Mouse (Mus musculus) MEL-GATA-1-ER (cell line): ENCODE data around the gene Vnn3.

Experiments used
- DNase-seq: peaks from one replicate; pipeline ENCODE4 v3.0.0-alpha.2; 2012; ENCODE audit warnings: low read depth; ENCODE audit errors: extremely low read depth

The Vnn3 gene

GRCm38 (mm10) chr10:23851228-23851912, at the start of gene Vnn3:
Gene Vnn3, plus strand, starts transcription at chr10:23851462.
- DNase-seq, result no peak

DNA sequence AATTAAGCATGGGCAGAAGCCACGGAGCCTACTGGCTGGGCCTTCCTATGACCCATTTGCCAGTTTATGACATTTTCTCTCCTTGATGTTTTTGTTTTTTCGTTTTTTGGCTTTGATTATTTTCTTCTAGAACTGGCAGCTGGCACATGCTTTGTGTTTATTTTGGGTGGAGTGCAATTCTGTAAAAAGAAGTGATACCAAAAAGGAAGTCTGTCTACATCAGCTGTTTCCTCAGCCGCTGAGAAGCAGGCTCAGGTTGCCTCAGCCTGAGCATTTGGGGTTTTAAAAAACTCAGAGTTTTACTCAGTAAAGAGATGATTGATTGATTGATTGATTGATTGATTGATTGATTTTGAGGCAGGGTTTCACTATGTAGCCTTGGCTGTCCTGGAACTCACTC, 48.4 kb upstream of the Vnn3 start:
- DNase-seq, result no peak

DNA sequence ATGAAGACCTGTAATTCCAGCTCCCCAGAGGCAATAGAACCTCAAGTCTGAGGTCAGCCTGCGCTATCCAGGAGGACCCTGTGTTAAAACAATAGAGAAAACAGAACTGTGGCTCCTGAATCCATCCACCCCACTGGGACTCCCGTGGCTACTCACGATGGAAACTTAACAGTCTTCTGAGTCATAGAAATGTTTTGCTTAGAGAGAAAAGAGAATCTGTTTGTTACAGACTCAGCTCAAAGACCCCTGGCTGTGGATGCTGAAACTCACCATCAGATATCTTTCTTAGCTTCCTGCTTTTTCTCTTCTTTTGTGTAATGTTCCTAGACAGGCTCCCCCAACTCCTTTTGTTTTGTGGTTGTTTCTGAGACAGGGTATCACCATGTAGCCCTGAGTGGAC, 46.6 kb upstream of the Vnn3 start:
- DNase-seq, result no peak

- no peak for DNase-seq
Observed at GRCm38 (mm10) chr10:23806201-23806600, 45.1 kb upstream of the Vnn3 start.

GRCm38 (mm10) chr10:23811635-23812437, 39.4 kb upstream of the Vnn3 start:
- peak; percentile 44 for DNase-seq

DNA sequence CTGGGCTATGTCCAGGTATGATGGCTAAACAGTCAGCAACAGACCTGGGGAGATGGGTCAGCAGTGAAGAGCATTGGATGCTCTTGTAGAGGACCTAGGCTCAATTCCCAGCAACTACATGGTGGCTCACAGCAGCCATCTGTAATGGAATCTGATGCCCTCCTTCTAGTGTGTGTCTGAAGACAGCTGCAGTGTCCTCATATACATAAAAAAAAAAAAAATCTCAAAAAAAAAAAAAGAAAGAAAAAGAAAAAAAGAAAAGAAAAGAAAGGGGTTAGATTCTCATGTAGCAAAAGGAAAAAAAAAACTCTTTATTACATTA, 38.9 kb upstream of the Vnn3 start:
- DNase-seq, result no peak

DNA sequence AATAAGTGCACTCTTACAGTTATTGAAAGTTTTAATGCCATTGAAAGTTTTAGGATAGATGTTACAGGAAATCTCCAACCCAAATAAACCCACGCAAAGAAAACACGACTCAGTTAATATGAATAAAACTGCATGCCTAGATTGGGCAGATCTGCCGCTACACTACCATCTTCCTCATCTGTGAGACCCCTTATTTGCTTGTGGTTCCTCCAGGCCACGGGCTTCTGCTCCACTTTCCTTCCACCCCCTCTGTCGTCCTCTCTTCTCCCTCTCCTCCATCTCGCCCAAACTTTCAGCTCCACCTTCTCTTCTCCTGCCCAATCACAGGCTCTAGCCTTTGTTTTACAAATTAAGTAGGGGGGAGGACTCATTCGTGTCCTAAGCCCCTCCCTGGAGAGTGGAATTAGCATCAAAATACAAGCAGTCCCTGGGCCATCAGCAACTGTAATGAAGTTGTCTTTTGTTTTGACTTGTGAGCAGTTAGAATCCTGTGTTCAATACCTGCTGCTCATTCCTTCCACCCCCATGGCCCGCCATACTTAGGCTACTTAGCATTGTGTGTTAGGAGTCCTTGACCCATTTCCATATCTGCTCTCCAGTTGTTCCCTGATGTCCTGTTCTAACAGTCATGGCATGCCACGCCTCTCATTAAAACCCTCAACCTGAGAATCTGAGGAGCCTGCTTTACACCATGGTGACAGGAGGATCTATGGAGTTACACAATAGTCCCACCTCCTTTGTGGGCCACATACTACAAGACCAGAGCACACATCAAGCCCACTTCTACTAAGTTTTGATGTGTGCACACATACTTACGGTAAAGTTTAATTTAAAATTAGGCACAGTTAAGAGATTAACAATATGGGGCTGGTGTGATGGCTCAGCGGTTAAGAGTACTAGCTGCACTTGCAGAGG, 38.2 kb upstream of the Vnn3 start:
- no peak for DNase-seq

GRCm38 (mm10) chr10:23815168-23815567, 36.1 kb upstream of the Vnn3 start:
- peak; percentile 36 for DNase-seq

DNA sequence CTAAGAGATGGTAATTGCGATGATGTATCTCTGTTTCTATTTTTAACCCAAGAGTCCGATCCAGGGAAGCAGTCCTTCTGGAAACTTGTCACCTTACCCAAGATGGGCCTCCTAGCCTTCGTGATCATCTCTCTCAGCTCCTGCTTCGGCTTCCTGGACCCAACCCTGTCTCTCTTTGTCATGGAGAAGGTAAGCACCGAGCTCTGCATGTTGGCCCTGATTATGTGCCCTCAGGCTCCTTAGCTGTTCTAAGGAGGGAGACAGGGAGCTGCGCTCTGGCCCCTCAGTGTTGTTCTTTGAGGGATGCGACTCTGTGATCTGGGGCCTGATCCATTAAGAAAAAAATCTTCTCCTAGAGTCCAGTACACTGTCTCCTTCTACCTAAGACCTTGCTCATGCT, 35.0 kb upstream of the Vnn3 start:
- DNase-seq, result no peak

DNA sequence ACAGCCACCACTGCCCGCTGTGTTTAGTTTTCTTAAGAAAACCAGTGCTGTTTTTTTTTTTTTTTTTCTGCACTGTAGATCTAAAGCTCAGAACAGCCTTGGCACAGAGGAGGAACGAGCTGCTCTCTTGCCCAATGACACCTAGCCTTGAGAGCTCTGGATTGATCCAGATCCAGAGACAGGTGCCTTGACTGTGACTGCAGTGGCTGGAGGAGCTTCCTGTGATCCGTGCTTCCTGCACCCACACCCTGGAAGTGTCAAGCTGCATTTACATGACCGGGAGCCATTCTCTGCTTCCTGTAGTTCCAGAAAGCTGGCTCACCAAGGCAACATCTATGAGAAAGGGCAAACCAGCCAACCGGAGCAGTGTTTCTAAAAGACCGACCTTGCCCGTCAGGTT, 24.7 kb upstream of the Vnn3 start:
- DNase-seq, result no peak

- no peak for DNase-seq
Observed at GRCm38 (mm10) chr10:23836003-23836964, 15.0 kb upstream of the Vnn3 start.

DNA sequence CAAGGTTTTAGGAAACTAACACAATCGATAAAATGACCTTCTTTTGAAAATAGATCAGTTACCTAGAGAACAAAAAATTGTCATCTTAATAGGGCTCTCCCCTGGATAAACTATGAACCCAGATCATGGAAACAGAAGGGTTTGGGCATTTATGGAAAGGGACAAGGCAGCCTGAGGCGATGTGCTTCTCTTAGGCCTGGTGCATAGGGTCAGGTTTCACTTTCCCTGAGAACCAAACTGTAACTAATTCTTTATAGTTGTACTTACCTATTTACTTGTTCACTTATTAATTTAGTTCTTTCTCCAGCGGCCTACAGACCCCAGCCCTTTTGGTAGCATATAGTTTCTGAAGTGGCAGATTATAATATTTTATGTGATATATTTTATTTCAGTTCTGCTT, 14.1 kb upstream of the Vnn3 start:
- no peak for DNase-seq

GRCm38 (mm10) chr10:23838910-23839309, 12.4 kb upstream of the Vnn3 start:
- DNase-seq, result no peak

- DNase-seq, result no peak
Observed at GRCm38 (mm10) chr10:23839368-23839767, 11.9 kb upstream of the Vnn3 start.

DNA sequence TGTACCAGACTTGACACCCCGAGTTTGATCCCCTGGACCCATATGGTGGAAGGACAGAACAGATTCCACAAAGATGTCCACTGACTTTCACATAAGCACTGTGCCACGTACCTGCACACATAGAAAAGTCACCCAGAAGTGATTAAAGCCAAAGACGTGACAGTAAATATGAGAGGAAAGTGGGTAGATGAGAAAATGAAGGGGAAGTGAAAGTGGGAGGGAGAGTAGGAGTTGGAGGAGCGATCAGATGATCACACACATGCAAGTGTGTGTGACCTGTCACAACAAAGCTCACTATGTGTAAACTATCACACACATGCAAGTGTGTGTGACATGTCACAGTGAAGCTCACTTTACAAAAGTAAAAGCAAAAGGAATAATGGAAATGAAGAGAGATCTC, 10.8 kb upstream of the Vnn3 start:
- DNase-seq, result no peak

DNA sequence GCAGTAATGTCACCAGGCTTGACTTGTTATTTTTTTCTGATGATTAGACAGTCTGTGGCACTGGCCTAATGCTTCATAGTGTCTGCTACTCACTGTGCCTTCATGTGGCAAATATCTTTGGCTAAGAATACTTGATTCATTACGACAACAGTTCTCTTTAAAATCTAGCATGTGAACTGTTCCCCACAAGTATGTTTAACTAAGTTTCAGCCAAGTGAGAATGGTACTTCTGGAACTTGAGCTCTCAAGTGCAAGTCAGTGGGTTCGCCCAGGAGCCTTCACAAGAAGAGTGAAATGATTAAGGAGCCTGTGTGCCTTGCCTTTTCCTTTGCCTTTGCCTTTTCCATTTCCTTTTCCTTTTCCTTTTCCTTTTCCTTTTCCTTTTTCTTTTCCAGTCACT, 834 bp downstream of the Vnn3 start:
- DNase-seq, result no peak

- DNase-seq, result peak; percentile 5
Observed at GRCm38 (mm10) chr10:23864362-23865312, 13.4 kb downstream of the Vnn3 start.

- DNase-seq, result no peak
Observed at GRCm38 (mm10) chr10:23880695-23881094, 29.4 kb downstream of the Vnn3 start.

DNA sequence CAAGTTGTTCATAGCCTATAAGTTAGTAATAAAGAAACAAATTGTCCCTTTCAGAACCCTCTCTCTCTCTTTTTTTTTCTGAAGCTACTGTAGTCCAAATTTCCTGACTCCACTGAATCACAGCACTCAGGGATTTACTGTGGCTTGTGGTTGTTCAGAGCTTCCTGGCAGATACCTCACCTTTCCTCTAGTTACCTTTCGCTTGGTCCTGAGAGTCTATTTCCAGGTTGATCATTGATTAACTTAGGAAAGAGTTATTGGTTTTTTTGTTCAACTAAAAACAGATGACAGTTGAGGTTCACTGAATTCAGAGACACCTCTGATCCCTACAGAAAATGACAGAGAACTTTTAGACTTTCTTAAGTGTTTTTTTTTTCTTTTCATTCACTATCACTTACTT, 33.6 kb downstream of the Vnn3 start:
- DNase-seq, result no peak

- DNase-seq, result no peak
Observed at GRCm38 (mm10) chr10:23886060-23886459, 34.8 kb downstream of the Vnn3 start.
